Mouse (Mus musculus) forebrain, embryonic 12.5 days (tissue): ENCODE results near the gene Urm1. TPM values are rescaled to one million over a fixed set of nuclear protein-coding genes. Genes with fewer than 3 reads are reported as not detected.

Experiments used
- ATAC-seq: fragments of 200-750 bp; cut with Nextera tagmentation; 2 replicates; pipeline ENCODE4 v1.8.0; 2017; ENCODE audit warnings: moderate TSS enrichment; ENCODE audit not compliant: low FRiP score
- H3K27ac ChIP-seq: fragments of 300-500 bp; sonication (generic); 2 replicates; pipeline ENCODE4 v1.5.1; 2016; ENCODE audit warnings: mild to moderate bottlenecking
- H3K27me3 ChIP-seq: fragments of 300-500 bp; sonication (generic); 2 replicates; pipeline ENCODE4 v1.6.1; 2016; ENCODE audit warnings: mild to moderate bottlenecking
- H3K36me3 ChIP-seq: fragments of 300-500 bp; sonication (generic); replicated peaks from 2 replicates; pipeline ENCODE4 v1.6.1; 2016; ENCODE audit warnings: mild to moderate bottlenecking
- H3K4me1 ChIP-seq: fragments of 300-500 bp; sonication (generic); 2 replicates; pipeline ENCODE4 v1.6.1; 2016
- H3K4me2 ChIP-seq: fragments of 300-500 bp; sonication (generic); 2 replicates; pipeline ENCODE4 v1.6.1; 2016; ENCODE audit warnings: mild to moderate bottlenecking, moderate library complexity
- H3K4me3 ChIP-seq: fragments of 300-500 bp; sonication (generic); replicated peaks from 2 replicates; pipeline ENCODE4 v1.5.1; 2016; ENCODE audit warnings: mild to moderate bottlenecking
- H3K9ac ChIP-seq: fragments of 300-500 bp; sonication (generic); 2 replicates; pipeline ENCODE4 v1.6.1; 2016; ENCODE audit warnings: mild to moderate bottlenecking
- H3K9me3 ChIP-seq: fragments of 300-500 bp; sonication (generic); 2 replicates; pipeline ENCODE4 v1.6.1; 2016
- WGBS: fragments of 180-500 bp; shearing (Covaris S2); methylation state at CpG from one replicate; pipeline ENCODE4 v1.1.7; 2016; 5-methylcytosine and 5-hydroxymethylcytosine counted together
- polyA plus RNA-seq: library from polyadenylated mRNA; unstranded; fragments of >200 nt; fragmentation: Nextera tagmentation; extraction: Ambion mirVana; gene quantifications from 2 replicates; pipeline ENCODE4 v1.2.1, GENCODE M21; 2016

Gene Urm1
- polyA plus RNA-seq, 1 experiment from 2014 or later, result 13.6 TPM

DNA sequence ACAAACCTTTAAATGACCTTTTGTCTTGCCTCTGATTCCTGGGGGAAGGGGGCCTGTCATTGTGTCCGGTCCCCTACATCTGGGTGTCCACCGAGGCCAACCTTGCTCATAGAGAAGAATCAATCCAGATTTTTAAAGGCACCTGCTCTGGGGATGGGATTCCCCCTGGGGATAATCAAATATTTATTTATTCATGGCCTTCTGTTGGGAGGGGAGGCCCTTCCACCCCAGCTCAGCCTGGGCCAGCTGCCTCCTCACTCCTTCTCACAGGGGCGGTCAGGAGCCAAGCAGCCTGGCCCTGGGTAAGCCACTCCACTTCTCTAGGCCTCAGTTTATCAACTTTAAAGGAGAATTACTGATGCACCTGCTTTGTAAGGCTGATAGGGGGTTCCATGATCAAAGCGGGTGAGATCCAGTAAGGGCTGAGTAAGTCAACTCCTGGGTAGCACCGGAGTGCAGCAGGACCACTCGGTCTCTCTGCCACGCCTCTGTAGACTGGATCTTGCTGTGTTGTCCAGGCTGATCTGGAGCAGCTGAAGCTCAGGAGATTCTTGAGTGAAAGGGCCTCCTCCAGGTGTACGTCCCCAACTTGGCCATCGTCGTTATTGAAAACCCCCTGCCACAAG, 35.8 kb downstream of the Urm1 start:
- ATAC-seq, result no peak
- no peak overlapping the region for H3K4me3 ChIP-seq
- H3K9me3 ChIP-seq, result no peaks in the 10 kb centered on the region
- H3K4me1 ChIP-seq, result peaks cover 45% of the 10 kb centered on the region
- WGBS, result 68% methylated on average over 10 of the region's 10 CpGs
- no peak overlapping the region for H3K9ac ChIP-seq
- H3K27ac ChIP-seq, result no peak overlapping the region
- H3K4me2 ChIP-seq, result no peak overlapping the region
- peaks cover 87% of the 10 kb centered on the region for H3K27me3 ChIP-seq
- H3K36me3 ChIP-seq, result no peaks in the 10 kb centered on the region

DNA sequence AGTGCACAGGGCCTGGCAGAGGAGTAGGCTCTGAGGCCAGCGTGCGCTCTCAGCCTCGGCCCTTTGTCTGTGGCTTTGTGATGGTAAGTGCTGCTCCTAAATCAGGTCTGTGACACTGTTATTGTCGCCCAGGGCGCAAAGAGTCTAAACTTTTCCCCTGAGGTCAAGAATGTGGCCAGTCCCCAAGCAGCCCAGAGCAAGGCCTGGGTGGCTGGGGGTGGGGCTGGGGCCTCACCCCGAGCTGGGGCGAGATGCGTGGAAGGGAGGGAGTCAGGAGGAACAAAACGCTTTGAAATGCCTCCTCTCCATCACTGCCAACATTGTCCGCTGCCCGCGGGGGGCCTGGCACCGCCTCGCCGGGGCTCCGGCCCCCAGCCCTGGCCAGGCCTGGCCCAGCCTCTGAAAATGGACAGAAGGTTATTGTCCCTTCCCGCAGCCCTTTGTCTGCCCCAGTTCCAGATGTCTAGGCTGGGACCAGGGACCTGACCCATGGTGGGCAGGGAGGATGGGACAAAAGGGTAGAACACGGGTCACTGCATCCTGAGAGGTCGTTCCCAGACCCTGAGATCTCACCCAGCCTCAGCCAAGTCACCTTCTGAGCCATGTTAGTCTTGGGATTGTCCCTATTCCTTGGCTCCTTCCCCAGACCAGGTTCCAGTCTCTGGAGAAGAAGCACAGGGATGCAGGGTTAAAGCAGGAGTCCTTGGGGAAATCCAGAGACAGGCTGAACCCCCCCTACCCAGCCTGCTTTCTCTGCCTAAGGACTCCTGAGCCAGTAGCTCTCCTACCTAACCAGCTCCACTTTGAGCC, 36.8 kb downstream of the Urm1 start:
- H3K27me3 ChIP-seq, result peaks cover 79% of the 10 kb centered on the region
- WGBS, result 5% methylated on average over 19 of the region's 19 CpGs
- no peaks in the 10 kb centered on the region for H3K36me3 ChIP-seq
- ATAC-seq, result no peak
- no peak overlapping the region for H3K27ac ChIP-seq
- no peaks in the 10 kb centered on the region for H3K9me3 ChIP-seq
- peaks cover 45% of the 10 kb centered on the region for H3K4me1 ChIP-seq
- H3K4me3 ChIP-seq, result no peak overlapping the region
- H3K4me2 ChIP-seq, result no peak overlapping the region
- H3K9ac ChIP-seq, result no peak overlapping the region

DNA sequence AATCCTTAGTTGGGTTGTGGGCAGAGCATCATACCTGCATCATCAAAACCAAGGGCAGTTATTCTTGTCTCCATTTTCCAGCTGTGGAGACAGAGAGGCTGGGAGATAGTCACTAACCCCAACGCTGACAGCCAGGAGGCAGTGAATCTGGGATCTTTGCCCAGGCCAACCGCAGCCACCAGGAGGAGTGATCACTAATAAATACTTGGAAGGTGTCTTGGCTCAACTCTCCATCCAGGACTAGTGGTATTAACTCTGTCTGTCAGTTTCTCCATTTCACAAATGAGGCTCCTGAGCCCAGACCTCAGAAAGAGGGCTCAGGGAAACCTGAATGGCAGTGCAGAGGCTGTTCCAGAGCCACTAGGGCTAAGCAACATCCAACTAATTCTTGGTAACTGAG, 37.5 kb downstream of the Urm1 start:
- peaks cover 45% of the 10 kb centered on the region for H3K4me1 ChIP-seq
- H3K4me2 ChIP-seq, result no peak overlapping the region
- 43% methylated on average over 2 of the region's 2 CpGs for WGBS
- H3K27me3 ChIP-seq, result peaks cover 77% of the 10 kb centered on the region
- no peaks in the 10 kb centered on the region for H3K36me3 ChIP-seq
- no peaks in the 10 kb centered on the region for H3K9me3 ChIP-seq
- no peak for ATAC-seq
- H3K9ac ChIP-seq, result no peak overlapping the region
- H3K27ac ChIP-seq, result no peak overlapping the region
- no peak overlapping the region for H3K4me3 ChIP-seq

DNA sequence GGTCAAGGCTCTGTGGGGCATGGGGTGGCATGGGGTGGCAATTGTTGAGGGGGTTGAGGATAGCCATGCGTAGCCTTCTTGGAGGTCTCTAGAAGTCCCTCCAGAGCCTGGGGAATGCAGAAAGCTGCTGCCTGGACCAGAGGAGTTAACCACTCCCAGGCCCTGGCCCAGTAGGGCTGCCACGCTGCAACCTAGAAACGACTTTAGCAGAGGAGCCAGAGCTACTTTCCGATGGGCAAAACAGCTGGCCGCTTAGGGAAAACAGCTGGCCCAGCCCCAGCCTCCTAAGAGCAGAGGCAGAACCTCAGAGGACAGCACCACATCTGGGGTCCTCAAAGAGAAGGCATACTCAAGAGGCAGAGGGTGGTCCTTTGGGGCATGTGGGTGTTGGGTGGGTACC, 38.1 kb downstream of the Urm1 start:
- no peak overlapping the region for H3K4me2 ChIP-seq
- H3K4me1 ChIP-seq, result peaks cover 42% of the 10 kb centered on the region
- no peaks in the 10 kb centered on the region for H3K9me3 ChIP-seq
- no peak overlapping the region for H3K4me3 ChIP-seq
- H3K27ac ChIP-seq, result no peak overlapping the region
- no peak overlapping the region for H3K9ac ChIP-seq
- H3K36me3 ChIP-seq, result no peaks in the 10 kb centered on the region
- peaks cover 79% of the 10 kb centered on the region for H3K27me3 ChIP-seq
- no peak for ATAC-seq
- 89% methylated on average over 5 of the region's 5 CpGs for WGBS

DNA sequence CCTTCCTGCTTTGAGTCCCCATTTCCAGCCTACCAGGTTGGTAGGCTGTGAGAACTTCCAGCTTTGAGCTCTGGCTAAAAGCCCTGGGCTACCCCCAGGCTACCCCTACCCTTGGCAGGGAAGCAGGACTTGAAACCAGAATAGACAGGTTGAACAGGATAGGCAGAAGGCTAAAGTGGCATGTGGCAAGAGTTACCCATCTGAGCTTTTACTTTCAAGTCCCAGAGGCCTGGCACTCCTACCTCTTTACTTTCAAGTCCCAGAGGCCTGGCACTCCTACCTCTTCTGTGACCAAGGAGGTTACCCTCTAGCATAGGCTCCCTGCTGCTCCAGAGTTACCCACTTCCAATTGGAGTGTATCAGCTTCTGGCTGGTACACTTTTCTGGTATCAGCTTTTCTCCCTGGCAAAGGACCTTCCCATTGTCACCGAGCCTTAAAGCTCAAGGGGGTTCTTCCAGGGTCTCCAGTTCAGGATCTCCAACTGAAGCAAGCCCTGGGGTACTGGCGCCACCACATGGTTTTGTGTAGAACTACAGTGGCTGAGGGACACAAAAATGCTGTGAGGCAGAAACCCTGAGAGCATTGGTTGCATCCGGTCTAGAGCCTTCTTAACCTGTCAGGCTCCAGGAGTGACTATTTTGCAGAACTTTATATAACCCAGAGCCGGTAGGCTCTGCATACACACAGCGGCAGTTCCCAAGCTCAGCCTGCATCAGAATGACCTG, 39.0 kb downstream of the Urm1 start:
- 13% methylated on average over 5 of the region's 5 CpGs for WGBS
- H3K4me3 ChIP-seq, result no peak overlapping the region
- ATAC-seq, result no peak

DNA sequence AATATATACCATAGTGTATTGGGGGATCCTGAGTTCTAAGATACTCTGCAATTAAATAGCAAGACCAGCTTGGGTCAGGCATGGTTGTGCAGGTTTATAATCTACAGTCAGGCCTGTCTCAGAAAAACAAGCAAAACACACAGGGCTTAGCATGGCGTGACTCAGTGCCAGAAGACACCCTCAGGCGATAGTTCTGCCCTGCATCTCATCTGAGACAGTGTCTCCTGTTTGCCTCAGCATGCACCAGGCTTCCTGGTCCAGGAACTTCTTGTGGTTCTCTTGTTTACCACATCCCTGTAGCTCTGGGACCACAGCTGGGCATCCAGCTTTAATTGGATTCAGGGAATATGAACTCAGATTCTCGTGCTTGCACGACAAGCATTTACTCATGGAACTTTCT, 45.2 kb downstream of the Urm1 start:
- Histone ChIP-seq H3K9me3 (no peaks in the 10 kb centered on the region), H3K4me1 (peaks cover 12% of the 10 kb centered on the region), H3K4me2 (no peak overlapping the region), H3K9ac (no peak overlapping the region), H3K27ac (no peak overlapping the region), H3K27me3 (peaks cover 52% of the 10 kb centered on the region), H3K4me3 (no peak overlapping the region), H3K36me3 (no peaks in the 10 kb centered on the region)
- no peak for ATAC-seq
- 76% methylated on average over 4 of the region's 4 CpGs for WGBS

More for the DNA sequence above, 39.0 kb downstream of the Urm1 start:
- Histone ChIP-seq H3K36me3 (no peaks in the 10 kb centered on the region), H3K4me1 (peaks cover 32% of the 10 kb centered on the region), H3K9me3 (no peaks in the 10 kb centered on the region), H3K27ac (no peak overlapping the region), H3K27me3 (peaks cover 72% of the 10 kb centered on the region), H3K4me2 (no peak overlapping the region), H3K9ac (no peak overlapping the region)

DNA sequence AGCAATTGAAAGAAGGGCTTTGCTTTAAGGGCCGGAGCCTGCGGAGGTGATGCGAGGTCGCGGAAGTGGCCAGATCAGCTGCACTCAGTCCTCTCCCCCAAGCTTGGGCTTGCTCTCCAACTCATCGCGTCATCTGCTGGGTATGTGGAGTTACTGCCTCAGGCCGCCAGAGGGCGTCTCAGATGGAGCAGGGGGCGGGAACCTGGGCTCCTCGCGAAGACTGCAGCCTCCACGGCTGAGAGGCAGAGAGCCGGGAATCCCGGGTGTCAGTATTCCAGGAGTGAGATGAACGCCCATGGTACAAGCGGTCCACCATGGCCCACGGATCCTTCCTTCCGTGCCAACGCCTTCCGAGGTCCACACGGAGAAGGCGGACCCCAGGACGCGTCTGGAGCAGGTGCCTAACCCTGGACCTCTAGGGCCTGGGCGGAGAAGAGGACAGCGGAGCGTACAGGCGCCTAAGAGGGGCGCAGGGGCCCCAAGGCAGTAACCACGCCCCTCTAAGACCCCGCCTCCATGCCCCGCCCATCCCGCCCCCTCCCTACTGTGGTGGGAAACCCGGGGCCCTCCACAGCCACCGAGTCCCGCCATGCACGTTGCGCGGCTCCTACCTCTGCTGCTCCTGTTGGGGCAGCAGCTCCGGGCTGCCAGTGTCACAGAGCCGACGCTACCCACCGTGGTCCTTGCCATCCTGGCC, 49.2 kb downstream of the Urm1 start, which contains the start of gene Cercam:
Cercam (plus strand) TSS at position 216 of the 697 bp plus-strand sequence.
- WGBS, result under 1% methylated on average over 43 of the region's 44 CpGs
- ATAC-seq, result peak; percentile 91
- peak within 1 kb of the TSS; percentile 65 for H3K9ac ChIP-seq
- peak within 1 kb of the TSS; percentile 87 for H3K4me2 ChIP-seq
- peak within 1 kb of the TSS; percentile 49 for H3K4me3 ChIP-seq
- H3K4me1 ChIP-seq, result peaks cover 21% of the 10 kb centered on the region
- peaks cover 40% of the 10 kb centered on the region for H3K27me3 ChIP-seq
- no peaks in the 10 kb centered on the region for H3K36me3 ChIP-seq
- H3K27ac ChIP-seq, result peak within 1 kb of the TSS; percentile 72
- H3K9me3 ChIP-seq, result no peaks in the 10 kb centered on the region

DNA sequence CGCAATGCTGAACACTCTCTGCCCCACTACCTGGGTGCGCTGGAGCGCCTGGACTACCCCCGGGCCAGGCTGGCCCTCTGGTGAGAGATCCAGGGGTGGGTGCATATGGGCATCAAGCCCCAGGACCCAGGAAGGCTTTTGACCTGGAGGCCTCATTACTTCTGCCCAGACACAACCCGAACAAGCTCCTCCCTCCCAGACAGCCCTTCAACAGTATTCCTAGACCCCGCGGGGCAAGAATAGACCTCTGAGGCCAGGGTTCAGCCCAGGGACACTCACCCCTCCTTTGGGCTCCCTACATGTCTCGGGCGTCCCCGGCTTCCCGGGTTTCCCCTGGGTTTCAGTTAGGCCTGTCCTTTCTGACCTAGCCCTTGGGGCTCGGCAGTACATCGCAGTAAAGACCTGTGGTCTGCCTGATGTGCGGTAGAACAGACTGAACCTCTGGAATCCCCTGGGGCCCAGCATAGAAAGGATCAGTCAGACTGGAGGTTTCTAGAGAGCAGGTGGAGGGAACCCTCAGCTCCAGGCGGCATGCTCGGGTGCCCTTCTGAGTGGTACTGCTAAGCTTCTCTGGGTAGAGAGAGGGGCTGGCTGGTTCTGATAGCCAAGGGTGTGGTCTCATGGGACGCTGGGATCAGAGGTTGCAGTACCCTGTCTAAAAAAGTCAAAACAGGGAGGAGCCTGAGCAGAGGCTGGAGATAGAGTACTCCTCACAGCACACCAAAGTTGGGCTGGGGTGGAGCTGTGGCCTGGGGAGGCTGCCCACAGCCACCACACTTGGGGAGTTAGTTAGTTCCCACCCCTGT, 50.0 kb downstream of the Urm1 start:
- WGBS, result 3% methylated on average over 17 of the region's 17 CpGs
- ATAC-seq, result peak; percentile 34

DNA sequence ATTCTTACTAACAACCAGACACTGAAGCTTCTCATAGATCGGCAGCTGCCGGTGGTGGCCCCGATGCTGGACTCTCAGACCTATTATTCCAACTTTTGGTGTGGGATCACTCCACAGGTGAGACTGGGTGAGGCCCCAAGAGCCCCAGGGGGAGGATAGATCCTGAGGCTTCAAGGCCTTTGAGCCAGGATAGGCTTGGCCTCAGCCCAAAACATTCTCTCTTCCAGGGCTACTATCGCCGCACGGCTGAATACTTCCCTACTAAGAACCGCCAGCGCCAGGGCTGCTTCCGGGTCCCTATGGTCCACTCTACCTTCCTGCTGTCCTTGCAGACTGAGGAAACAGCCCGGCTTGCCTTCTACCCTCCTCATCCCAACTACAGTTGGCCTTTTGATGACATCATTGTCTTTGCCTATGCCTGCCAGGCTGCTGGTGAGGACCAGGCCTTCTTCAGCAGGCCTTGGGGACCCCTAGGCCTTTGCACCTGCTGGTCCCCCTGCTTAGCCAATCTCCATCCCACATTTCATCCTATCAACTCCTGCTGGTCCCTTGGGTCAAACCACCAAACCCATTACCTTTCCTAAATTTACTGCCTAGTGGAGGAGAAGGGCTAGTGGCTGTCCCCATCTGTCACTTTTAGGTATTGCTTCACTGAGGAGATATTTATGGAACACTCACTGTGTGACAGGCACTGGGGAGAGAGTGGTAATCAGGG, 52.9 kb downstream of the Urm1 start:
- no peak for ATAC-seq
- H3K4me1 ChIP-seq, result peaks cover 21% of the 10 kb centered on the region
- peaks cover 17% of the 10 kb centered on the region for H3K27me3 ChIP-seq
- H3K4me3 ChIP-seq, result no peak overlapping the region
- no peak overlapping the region for H3K9ac ChIP-seq
- WGBS, result 93% methylated on average over 10 of the region's 10 CpGs
- no peak overlapping the region for H3K4me2 ChIP-seq
- no peak overlapping the region for H3K27ac ChIP-seq
- H3K36me3 ChIP-seq, result no peaks in the 10 kb centered on the region
- H3K9me3 ChIP-seq, result no peaks in the 10 kb centered on the region

More for the DNA sequence above, 50.0 kb downstream of the Urm1 start:
- no peaks in the 10 kb centered on the region for H3K9me3 ChIP-seq
- H3K36me3 ChIP-seq, result no peaks in the 10 kb centered on the region
- H3K27ac ChIP-seq, result peak overlapping the region; percentile 72
- peaks cover 21% of the 10 kb centered on the region for H3K4me1 ChIP-seq
- H3K4me2 ChIP-seq, result peak overlapping the region; percentile 87
- peaks cover 35% of the 10 kb centered on the region for H3K27me3 ChIP-seq
- H3K4me3 ChIP-seq, result peak overlapping the region; percentile 49
- peak overlapping the region; percentile 65 for H3K9ac ChIP-seq

DNA sequence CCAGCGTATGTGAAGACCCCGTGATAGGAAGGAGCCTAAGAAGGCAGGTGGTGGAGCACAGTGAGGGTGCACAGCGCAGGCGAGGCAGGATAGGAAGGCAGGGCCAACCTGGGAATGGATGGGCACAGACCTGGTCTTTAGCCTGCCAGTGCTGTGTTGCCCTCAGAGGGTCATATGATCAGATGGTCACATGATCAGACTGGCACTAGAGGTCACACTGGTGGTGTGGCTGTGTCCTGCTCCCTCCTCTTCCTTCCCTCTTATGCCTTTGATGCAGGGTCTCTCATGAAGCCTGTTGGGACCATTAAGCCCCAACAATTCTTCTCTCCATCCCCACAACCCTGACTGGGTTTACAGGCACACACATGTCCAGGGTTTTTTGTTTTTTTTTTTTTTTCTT, 53.9 kb downstream of the Urm1 start:
- Histone ChIP-seq H3K9ac (no peak overlapping the region), H3K9me3 (no peaks in the 10 kb centered on the region), H3K4me1 (peaks cover 21% of the 10 kb centered on the region), H3K4me2 (no peak overlapping the region), H3K27me3 (peaks cover 17% of the 10 kb centered on the region), H3K27ac (no peak overlapping the region), H3K4me3 (no peak overlapping the region), H3K36me3 (no peaks in the 10 kb centered on the region)
- WGBS, result 89% methylated on average over 4 of the region's 4 CpGs
- no peak for ATAC-seq

DNA sequence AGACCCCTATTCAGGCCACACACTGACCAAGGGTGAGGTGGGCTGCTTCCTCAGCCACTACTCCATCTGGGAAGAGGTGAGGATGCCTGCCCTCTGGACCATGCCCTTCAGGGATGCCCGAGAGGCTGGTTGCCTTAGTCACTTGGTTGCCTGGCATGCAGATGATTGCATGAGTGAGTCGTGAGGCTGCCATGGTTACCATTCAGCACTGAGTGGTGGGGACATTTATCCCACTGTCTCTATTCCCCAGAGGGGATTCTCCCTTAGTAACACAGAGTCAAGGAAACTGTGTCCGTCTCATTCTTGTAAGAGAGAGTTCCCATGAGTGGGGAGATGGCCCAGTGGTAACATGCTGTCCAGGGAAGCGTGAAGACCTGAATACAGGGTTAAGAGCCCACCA, 58.2 kb downstream of the Urm1 start:
- Histone ChIP-seq H3K4me2 (no peak overlapping the region), H3K36me3 (peaks cover 6% of the 10 kb centered on the region; the same call in 1 of the 2 replicates), H3K9me3 (no peaks in the 10 kb centered on the region), H3K9ac (no peak overlapping the region), H3K27me3 (no peaks in the 10 kb centered on the region), H3K4me1 (no peaks in the 10 kb centered on the region), H3K27ac (no peak overlapping the region), H3K4me3 (no peak overlapping the region)
- 73% methylated on average over 4 of the region's 4 CpGs for WGBS
- ATAC-seq, result no peak
